Mouse (Mus musculus) bone marrow macrophage, adult 2 months (primary cell): ENCODE data around the gene Ltbp4.

Source experiments
- CTCF ChIP-seq: IDR thresholded peaks from 2 replicates; pipeline ENCODE4 v1.5.1; 2012; ENCODE audit warnings: low read depth, mild to moderate bottlenecking, low read length, moderate library complexity
- POLR2A ChIP-seq: IDR thresholded peaks from 2 replicates; pipeline ENCODE4 v1.6.1; 2012; ENCODE audit warnings: mild to moderate bottlenecking, low read depth, low read length, borderline replicate concordance

DNA sequence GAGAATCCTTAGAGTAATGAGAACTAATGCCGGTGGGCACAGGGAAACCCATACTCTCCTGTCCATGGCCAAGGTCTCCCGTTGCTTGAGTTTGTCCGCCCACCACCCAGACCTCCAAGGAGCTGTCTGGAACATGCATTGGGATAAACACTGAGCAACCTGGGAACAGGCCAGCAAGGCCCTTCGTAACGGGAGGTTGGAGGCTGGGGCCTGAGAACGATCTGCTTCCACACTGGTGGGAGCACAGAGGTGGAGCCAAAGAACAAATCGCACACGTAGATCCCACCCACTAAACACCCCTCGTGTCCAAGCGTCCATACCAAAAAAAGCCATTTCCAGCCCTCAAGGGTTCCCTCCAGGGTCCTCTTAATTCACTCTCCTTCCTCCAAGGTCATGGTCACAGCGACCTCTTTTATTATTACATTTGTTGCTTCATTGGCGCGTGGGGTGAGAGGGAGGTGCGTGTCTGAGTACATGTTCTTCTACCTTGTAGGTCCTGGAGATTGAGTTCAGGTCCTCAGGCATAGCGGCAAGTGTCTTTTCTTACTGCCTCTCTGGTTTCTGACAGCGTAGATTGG is 39.4 kb downstream of the Ltbp4 start:
- TF ChIP-seq CTCF (no peak), POLR2A (no peak)
